Mouse (Mus musculus): Measurements from ENCODE around the gene Bcdin3d.
A peak's percentile ranks its signal among the peaks of the same experiment; 100 is the strongest.

Bcdin3d gene

GRCm38 (mm10) chr15:99474576-99474926 lies at the start of gene Bcdin3d:
Bcdin3d (minus strand) TSS chr15:99474730.
- peak; percentile 92 for DNase-seq (ENCODE audit: low read depth, low spot score)

DNA sequence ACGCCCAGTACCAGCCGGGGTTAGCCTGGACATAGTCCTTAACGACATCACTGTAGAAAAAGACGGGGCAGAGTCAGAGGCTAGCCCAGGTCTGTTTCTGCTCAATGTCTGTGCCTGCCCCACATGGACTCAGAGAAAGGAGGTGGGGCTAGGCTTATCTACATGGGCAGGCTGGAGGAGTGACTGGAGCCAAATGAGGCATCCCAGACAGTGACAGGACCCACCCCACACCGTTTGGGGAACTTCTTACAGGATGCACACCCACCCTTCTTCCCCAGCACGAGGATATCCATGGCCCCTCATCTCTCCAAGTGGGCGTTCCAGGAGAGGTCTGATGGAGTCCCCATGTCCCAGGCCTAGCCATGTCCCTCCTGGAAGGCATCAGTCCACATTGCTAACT lies 45.8 kb upstream of the Bcdin3d start:
- no peak for DNase-seq (ENCODE audit: low read depth, low spot score)

GRCm38 (mm10) chr15:99519626-99520025 lies 45.1 kb upstream of the Bcdin3d start:
- DNase-seq (ENCODE audit: low read depth, low spot score), result no peak

DNA sequence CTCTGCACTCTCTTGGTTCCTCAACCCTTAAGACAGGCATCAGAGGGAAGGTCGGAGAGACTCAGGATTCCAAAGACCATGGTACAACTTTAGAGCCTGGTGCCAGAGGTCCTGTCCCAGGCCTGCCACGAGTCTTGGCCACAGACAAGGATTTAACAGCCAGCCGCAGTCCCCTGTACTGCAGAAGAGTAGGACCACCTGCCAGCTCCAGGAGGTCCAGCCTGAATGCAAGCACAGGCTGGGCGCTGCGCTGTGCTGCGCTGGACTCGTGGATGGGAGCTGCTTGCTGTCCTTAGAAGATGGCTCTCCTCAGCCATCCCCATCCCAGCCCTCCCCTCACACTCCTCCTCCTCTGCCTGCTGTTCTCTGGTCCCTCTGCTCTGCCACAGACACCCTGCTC lies 43.2 kb upstream of the Bcdin3d start:
- DNase-seq (ENCODE audit: low read depth, low spot score), result no peak

- no peak for DNase-seq (ENCODE audit: low read depth, low spot score)
Observed at GRCm38 (mm10) chr15:99516715-99517114, 42.2 kb upstream of the Bcdin3d start.

GRCm38 (mm10) chr15:99511797-99512525 lies 37.4 kb upstream of the Bcdin3d start:
- no peak for DNase-seq (ENCODE audit: low read depth, low spot score)

DNA sequence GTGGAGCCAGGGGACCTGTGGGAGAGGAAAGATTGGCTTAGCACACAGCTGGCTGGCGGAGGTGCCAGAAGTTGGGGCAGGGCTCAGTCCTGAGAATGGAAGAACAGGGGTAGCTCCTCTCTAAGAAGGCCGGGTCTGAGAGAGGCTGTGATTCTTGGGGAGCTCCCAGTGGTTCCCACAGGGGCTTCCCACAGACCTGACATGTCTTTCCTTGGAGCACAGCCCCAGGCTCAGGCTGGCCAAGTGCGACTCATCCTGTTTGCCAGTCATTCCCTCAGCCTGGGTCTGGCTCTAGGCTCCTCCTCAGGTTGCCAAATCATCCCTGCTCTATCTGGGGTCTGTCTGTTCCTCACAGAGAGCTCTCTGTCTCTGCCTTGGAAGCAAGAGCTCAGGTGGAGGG lies 36.1 kb upstream of the Bcdin3d start:
- DNase-seq (ENCODE audit: low read depth, low spot score), result peak; percentile 86

- no peak for DNase-seq (ENCODE audit: low read depth, low spot score)
Observed at GRCm38 (mm10) chr15:99509840-99510239, 35.3 kb upstream of the Bcdin3d start.

DNA sequence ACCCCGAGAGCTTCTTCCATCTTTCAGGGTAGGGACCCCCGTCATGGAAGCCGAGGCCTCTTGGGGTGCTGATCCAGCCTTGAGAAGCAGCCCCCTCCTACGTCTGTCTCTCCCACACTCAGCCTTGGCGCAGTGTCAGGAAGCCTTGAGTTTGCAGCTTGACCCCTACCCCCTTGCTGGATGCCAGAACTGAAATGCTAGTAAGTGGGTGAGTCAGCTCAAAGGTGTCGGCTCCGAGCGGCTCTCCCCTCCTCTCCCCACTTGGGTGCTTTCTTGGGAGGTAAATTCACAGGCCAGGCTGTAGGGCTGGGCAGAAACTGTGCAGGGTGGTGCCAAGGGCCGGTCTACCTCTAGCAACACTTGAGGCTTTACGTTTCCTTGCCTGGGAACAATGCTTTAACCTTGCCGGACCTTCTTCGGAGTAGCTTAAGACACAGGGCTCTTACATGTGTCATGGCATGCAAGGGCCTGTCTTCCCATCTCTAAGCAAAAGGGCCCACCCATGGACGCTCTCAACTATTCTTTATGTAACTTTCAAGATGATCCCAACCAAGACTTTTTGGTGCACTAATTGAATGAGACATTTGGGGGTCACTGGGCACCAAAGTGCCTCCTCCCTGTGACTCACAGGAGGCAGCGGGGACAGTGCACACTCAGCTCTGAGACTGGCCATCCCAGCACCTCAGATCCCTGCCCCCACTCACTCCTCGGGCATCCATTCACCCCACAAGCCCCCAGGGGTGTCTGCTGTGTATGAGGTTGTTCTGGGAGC lies 31.0 kb upstream of the Bcdin3d start:
- peak; percentile 68 for DNase-seq (ENCODE audit: low read depth, low spot score)

- DNase-seq (ENCODE audit: low read depth, low spot score), result no peak
Observed at GRCm38 (mm10) chr15:99503256-99503655, 28.7 kb upstream of the Bcdin3d start.

DNA sequence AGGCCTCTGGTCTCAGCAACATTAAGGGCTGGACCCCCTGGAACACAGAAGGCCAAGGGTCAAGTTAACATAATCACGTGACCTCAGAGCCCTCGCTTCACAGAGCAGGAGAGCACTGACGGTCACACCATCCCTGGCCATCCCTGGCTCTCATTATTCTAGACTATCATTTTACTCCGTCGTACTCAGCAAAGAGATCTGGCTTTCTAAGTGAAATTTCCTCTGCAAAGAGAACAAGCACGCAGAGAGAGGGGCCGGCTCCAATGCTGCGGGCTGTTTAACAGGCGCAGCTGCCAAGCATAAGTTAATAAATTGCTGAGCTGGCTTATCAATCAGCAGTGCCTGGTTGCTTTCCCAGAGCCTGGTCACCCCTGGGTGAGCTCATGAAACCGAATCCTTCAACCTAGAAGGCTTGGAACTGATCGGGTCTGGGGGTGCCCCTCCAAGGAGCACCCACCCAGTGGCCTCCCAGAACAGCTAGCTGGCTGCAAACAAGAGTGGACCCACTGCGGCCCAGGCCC lies 27.8 kb upstream of the Bcdin3d start:
- DNase-seq (ENCODE audit: low read depth, low spot score), result no peak

DNA sequence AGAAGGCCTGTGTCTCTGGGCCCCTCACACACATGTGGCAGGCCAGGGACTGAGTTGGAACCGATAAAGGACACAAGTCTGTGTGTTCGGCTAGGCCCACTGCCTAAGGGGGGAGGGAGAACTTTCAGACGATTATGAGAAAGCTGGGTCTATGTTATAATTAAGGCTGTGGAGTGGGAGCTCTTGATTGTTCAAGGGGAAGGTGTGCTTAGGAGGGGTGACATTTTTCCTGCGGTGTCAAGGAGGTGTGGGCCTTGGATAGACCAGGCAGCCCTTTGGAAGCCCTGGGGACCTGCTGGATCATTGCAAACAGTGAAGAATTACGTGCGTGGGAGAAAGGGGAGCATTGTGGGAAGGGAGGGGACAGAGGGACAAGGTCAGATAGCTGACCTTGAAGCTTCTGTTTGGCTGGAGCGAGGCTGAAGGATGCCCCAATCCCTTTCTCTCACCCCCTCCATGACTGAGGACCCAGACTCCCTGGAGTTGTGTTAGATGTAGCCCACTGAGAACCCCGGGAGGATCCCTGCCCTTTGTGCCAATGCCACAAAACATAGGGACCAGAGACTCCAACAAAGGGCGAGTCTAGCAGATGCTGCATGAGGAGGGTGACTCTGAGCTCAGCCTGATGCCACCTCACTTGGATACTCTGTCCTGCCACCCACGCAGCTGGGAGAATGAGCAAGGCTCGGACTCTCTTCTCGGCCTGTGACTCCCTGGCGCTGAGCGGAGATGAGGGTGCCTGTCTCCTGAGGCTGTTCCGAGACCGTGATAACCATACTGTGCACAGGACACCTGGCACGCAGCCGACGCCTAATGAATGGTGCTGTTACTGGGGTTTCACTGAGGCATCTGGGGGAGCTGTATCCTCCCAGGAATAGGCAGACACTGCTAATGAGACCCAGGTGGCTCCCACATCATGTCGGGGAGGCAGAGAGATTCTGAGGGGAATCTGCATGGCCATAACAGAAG lies 27.0 kb upstream of the Bcdin3d start:
- no peak for DNase-seq (ENCODE audit: low read depth, low spot score)

- no peak for DNase-seq (ENCODE audit: low read depth, low spot score)
Observed at GRCm38 (mm10) chr15:99500320-99500719, 25.8 kb upstream of the Bcdin3d start.

GRCm38 (mm10) chr15:99499726-99500125 lies 25.2 kb upstream of the Bcdin3d start:
- DNase-seq (ENCODE audit: low read depth, low spot score), result no peak

DNA sequence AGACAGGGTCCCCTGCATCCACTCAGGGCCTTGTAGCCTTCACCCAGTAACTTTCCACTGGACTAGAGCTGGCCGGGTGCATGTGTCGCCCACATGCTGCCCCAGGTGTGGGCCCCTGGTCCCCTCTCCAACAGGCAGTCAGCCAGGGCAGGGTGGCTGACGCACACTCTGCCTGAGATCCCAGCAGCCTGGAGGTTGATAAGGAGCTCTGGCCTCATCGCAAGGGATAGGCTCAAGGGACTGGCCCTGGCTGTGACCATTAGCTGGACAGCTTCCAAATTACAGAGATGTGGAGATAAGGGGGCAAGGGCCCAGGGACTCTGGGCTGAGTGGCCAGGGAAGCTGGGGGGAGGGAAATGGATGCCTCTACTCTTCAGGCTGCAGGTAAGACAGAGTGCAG lies 24.3 kb upstream of the Bcdin3d start:
- DNase-seq (ENCODE audit: low read depth, low spot score), result peak; percentile 69

GRCm38 (mm10) chr15:99498356-99498755 lies 23.8 kb upstream of the Bcdin3d start:
- peak; percentile 52 for DNase-seq (ENCODE audit: low read depth, low spot score)

DNA sequence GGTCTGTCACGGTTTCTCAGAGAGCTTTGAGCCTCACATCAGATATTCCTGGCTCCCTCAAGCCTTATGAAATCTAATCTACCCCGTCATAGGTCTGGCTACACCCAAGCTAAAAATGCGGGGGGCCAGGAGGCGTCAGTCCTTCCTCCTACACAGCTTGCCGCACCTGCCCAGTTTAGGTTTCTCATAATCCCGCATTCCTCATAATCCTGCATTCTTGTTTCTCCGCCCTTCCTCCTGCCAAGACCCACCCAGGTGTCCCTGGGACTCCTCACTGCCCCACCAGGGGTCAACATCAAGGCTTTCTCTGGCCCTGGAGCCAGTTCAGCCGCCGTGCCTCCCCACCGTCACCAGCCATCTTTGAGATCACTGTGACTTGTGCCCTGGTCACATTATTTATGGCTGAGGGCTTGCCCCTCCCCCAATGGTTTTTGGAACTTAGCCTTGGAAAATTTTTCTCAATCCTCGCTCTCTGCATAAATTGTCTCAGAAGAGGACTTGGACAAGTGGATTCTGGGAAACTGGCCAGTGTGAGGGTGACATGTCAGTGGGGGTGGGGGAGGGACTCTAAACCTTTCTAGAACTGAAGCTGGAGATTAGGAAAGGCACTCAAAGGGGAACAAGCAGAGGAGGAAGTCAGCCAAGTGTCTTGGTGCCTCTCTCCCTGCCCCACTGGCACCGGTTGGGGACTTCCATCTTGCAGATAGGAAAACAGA lies 23.2 kb upstream of the Bcdin3d start:
- DNase-seq (ENCODE audit: low read depth, low spot score), result peak; percentile 90

DNA sequence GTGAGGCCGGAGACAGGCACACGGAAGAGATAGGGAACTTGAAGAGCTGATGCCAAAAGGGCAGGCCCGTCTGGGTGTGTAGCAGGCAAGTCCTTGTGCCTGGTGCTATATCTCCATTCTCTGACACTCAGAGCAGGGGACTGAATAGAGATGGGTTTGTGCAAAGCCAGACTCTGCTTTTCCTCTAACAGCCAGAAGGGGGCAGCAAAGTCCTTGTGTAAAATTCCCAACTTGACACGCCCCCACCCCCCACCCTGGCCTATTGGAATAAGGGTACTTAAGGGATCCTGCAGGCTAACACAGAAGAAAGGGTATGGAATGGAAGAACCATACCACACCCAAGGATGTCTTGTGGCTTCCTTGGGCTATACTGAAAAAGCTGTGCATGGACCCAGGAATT lies 22.5 kb upstream of the Bcdin3d start:
- peak; percentile 95 for DNase-seq (ENCODE audit: low read depth, low spot score)

DNA sequence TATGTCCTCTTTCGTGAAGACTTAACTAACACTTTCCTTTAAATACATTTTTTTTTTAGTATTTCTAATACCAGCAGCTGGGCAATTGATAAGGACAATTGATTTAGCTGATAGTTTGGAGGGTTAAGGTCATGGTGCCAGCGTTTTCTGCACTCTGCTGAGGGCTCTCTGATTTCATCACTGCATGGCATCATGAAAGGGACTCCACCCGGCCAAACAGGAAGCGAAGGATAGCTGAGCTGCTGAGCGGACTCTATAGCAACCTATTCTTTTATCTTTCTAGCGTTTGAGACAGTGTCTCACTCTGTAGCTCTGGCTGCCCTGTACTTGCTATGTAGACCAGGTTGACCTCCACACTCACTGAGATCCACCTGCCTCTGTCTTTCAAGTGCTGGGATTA lies 10.2 kb upstream of the Bcdin3d start:
- no peak for DNase-seq (ENCODE audit: low read depth, low spot score)

- no peak for DNase-seq (ENCODE audit: low read depth, low spot score)
Observed at GRCm38 (mm10) chr15:99475814-99476213, 1.3 kb upstream of the Bcdin3d start.
